In the genomic region with DNA sequence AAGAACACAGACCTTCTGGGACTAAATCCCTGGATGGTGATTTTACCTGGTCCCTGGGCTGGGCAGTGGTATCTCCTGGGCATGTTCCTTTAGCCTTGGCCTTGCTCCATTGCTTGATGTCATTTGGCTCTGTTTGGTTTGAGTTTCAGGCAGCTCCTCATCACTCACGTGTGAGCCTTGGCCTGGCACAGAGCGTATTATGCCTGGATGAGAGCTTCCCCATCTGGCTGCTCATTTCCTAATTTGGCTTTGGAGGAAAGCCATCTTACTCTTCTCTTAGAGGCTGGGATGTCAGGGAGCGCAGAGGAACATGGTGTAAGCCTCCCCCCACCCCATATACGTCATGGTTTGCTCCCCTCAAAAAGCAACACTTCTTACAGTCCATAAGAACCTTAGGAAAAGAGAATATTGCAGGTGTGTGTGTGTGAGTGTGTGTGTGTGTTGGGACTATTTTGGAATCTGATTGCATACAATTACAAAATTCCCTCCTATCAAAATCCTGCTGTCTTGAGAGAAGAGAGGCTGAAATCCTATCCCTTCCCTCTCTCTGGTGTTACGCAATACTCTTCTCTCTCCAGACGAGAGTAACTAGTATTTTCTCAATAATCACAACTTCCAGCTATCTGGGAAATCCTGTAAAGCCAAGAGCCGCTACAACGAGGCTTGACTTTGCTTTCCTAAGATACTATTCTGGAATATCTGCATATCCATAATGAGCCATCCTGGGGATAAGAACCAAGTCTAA, we compare ENCODE assay signal across 8 mouse cellular contexts.
DNase-seq lines count a peak whose midpoint lies in the region; ATAC-seq and TF ChIP-seq lines count a peak whose summit lies in the region.

No protein-coding gene starts in this region.

- WGBS in hindbrain, embryonic 14.5 days: 70% methylated on average over 8 of the region's 8 CpGs
- WGBS in hindbrain, embryonic 12.5 days: 82% methylated on average over 8 of the region's 8 CpGs

- ATAC-seq in hindbrain, embryonic 14.5 days (ENCODE audit: low FRiP score): peak; percentile 66; the same call in 1 of the 2 replicates
- ATAC-seq in hindbrain, embryonic 12.5 days (ENCODE audit: low FRiP score): no peak
- ATAC-seq in CD4-positive, CD25-positive, alpha-beta regulatory T cell, adult 4 months: no peak

- 0 out of 2 replicates have a peak, but pooled peaks cover 4% of the 10 kb centered on the region for H3K36me3 ChIP-seq in hindbrain, embryonic 14.5 days (replicated peaks; ENCODE audit: control insufficient read depth, insufficient read depth)
- H3K36me3 ChIP-seq in hindbrain, embryonic 12.5 days: peaks cover 4% of the 10 kb centered on the region; the same call in 1 of the 2 replicates

- peak; percentile 60 for DNase-seq in hindbrain, embryonic 14.5 days (ENCODE audit: low spot score)
- DNase-seq in cerebellum, adult 18-20 months: peak; percentile 80 to 82
- peak; percentile 59 to 61 for DNase-seq in layer of hippocampus, adult 2 months (ENCODE audit: low spot score in 2 of 2)
- DNase-seq in retina, postnatal 1 day: peak; percentile 65
- DNase-seq in spleen, adult 12 weeks (ENCODE audit: low spot score): no peak
- no peak for DNase-seq in embryo, embryonic 11 days

- no peak for TF ChIP-seq CTCF in layer of hippocampus, adult 2 months (conservative IDR thresholded peaks at IDR 0.05)

- no peaks in the 10 kb centered on the region for H3K27me3 ChIP-seq in hindbrain, embryonic 14.5 days (ENCODE audit: control insufficient read depth, insufficient read depth, low read length)
- H3K27me3 ChIP-seq in hindbrain, embryonic 12.5 days: no peaks in the 10 kb centered on the region

- peaks cover 5% of the 10 kb centered on the region; the same call in 1 of the 2 replicates for H3K4me1 ChIP-seq in hindbrain, embryonic 14.5 days (replicated peaks; ENCODE audit: control insufficient read depth, insufficient read depth, low read length)
- H3K4me1 ChIP-seq in hindbrain, embryonic 12.5 days: no peaks in the 10 kb centered on the region

- H3K4me2 ChIP-seq in hindbrain, embryonic 14.5 days (replicated peaks): no peak overlapping the region
- H3K4me2 ChIP-seq in hindbrain, embryonic 12.5 days (replicated peaks): no peak overlapping the region

- H3K4me3 ChIP-seq in hindbrain, embryonic 14.5 days (replicated peaks; ENCODE audit: low read length): no peak overlapping the region
- no peak overlapping the region for H3K4me3 ChIP-seq in hindbrain, embryonic 12.5 days
- H3K4me3 ChIP-seq in layer of hippocampus, adult 2 months: no peak overlapping the region

- peak overlapping the region; percentile 6; the same call in 1 of the 2 replicates for H3K27ac ChIP-seq in hindbrain, embryonic 14.5 days
- no peak overlapping the region for H3K27ac ChIP-seq in hindbrain, embryonic 12.5 days
- H3K27ac ChIP-seq in layer of hippocampus, adult 2 months: peak overlapping the region; percentile 55

- no peak overlapping the region for H3K9ac ChIP-seq in hindbrain, embryonic 14.5 days
- H3K9ac ChIP-seq in hindbrain, embryonic 12.5 days: no peak overlapping the region

- H3K9me3 ChIP-seq in hindbrain, embryonic 14.5 days (ENCODE audit: control insufficient read depth, low read length): no peaks in the 10 kb centered on the region
- H3K9me3 ChIP-seq in hindbrain, embryonic 12.5 days (replicated peaks): no peaks in the 10 kb centered on the region

Comparison
In these comparisons a context has a peak if more than half of its experiments do, and no peak if none do; other contexts are left out.
1. DNase-seq: peak in hindbrain, embryonic 14.5 days (single experiment), cerebellum, adult 18-20 months (2 of 2), layer of hippocampus, adult 2 months (2 of 2) and retina, postnatal 1 day (single experiment); none in spleen, adult 12 weeks (single experiment) and embryo, embryonic 11 days (single experiment).